Mouse (Mus musculus) forebrain, embryonic 14.5 days (tissue): ENCODE data around the gene Slc16a11. TPM values are rescaled to one million over a fixed set of nuclear protein-coding genes. Genes with fewer than 3 reads are reported as not detected.

Source experiments
- ATAC-seq: fragments of 200-750 bp; cut with Nextera tagmentation; 2 replicates; pipeline ENCODE4 v1.8.0; 2017; ENCODE audit warnings: mild to moderate bottlenecking, moderate library complexity
- DNase-seq: peaks from one replicate; pipeline ENCODE4 v3.0.0-alpha.2; 2015; ENCODE audit warnings: low spot score
- H3K27ac ChIP-seq: fragments of 300-500 bp; sonication (generic); 2 replicates; pipeline ENCODE4 v1.5.1; 2014; ENCODE audit warnings: low read depth, mild to moderate bottlenecking, control low read depth, low read length, moderate library complexity
- H3K27me3 ChIP-seq: fragments of 300-500 bp; sonication (generic); replicated peaks from 2 replicates; pipeline ENCODE4 v1.6.1; 2014; ENCODE audit warnings: low read length, control low read depth, mixed read lengths; ENCODE audit not compliant: control insufficient read depth, insufficient read depth
- H3K36me3 ChIP-seq: fragments of 300-500 bp; sonication (generic); 2 replicates; pipeline ENCODE4 v1.6.1; 2014; ENCODE audit warnings: low read length, control low read depth; ENCODE audit not compliant: control insufficient read depth, insufficient read depth
- H3K4me1 ChIP-seq: fragments of 300-500 bp; sonication (generic); 2 replicates; pipeline ENCODE4 v1.6.1; 2014; ENCODE audit warnings: antibody characterized with exemption, low read length, control low read depth; ENCODE audit not compliant: control insufficient read depth, insufficient read depth
- H3K4me2 ChIP-seq: fragments of 300-500 bp; sonication (generic); 2 replicates; pipeline ENCODE4 v1.6.1; 2014; ENCODE audit warnings: mild to moderate bottlenecking, control low read depth, low read length
- H3K4me3 ChIP-seq: fragments of 300-500 bp; sonication (generic); 2 replicates; pipeline ENCODE4 v1.5.1; 2014; ENCODE audit warnings: low read depth, low read length, control low read depth
- H3K9ac ChIP-seq: fragments of 300-500 bp; sonication (generic); 2 replicates; pipeline ENCODE4 v1.6.1; 2014; ENCODE audit warnings: mild to moderate bottlenecking, low read length, control low read depth, moderate library complexity
- H3K9me3 ChIP-seq: fragments of 300-500 bp; sonication (generic); replicated peaks from 2 replicates; pipeline ENCODE4 v1.6.1; 2016; ENCODE audit warnings: low read length, control low read depth, mixed read lengths; ENCODE audit not compliant: control insufficient read depth
- WGBS: fragments of 180-500 bp; shearing (Covaris S2); extraction: QIAGEN DNeasy Blood & Tissue Kit; methylation state at CpG from one replicate; pipeline ENCODE4 v1.1.7; 2014; 5-methylcytosine and 5-hydroxymethylcytosine counted together
- polyA plus RNA-seq: library from polyadenylated mRNA; unstranded; fragments of >200 nt; fragmentation: Nextera tagmentation; extraction: Ambion mirVana; gene quantifications from 2 replicates; pipeline ENCODE4 v1.2.1, GENCODE M21; 2014

Gene Slc16a11
- polyA plus RNA-seq, 1 experiment from 2014 or later: 0.98 TPM

DNA sequence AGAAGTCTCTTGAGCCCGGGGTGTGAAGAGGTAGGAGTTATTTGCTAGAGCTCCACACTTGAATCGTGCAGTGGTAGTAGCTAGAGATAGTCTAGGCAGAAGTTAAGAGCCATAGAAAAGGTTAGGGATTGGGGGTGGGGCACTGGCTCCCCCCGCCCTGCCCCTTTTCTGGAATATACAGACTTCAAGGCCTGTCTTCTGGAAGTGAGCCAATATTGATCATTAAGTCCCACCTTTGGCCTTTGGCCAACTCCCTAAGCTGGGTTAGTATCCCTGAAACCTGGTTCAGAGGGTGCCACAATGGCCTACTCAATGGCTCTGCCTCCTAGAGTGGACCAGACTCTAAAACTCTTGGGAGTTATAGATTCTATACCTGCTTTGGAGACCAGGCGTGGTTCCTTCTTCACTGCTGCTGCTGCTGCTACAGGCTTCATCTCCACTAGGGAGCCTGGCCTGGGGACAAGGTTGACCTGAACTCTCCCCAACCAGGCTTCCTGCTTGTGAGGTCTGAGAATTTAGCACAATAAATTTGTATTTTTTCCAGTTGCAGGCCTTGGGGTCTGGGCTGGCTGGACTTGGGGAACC, 15.2 kb downstream of the Slc16a11 start:
- Histone ChIP-seq H3K27ac (no peak overlapping the region), H3K4me2 (no peak overlapping the region), H3K4me1 (peaks cover 10% of the 10 kb centered on the region; the same call in 1 of the 2 replicates), H3K4me3 (no peak overlapping the region), H3K9me3 (no peaks in the 10 kb centered on the region), H3K36me3 (no peaks in the 10 kb centered on the region), H3K27me3 (peaks cover 41% of the 10 kb centered on the region), H3K9ac (no peak overlapping the region)
- no peak for ATAC-seq
- WGBS: 87% methylated on average over 4 of the region's 4 CpGs
- DNase-seq: no peak

DNA sequence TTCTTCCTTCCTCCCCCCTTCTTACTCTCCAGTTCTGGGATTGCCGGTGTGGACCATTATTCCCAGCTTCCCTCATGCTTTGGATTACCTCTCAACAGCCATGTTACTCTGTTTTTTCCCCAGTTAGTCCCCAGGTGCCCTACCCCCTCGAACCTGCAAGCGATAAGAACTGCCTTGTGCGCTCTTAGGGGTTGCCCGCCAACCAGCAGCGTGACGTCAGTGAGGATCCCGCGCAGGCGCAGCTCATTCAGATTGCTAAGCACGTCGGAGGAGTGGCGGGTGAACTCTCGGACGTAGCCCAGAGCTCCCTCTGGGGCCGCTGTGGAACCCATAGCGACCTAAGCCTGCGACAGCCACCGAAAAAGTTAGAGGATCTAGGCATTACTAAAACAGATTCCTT, 16.3 kb downstream of the Slc16a11 start:
- peak; percentile 69 for ATAC-seq
- under 1% methylated on average over 19 of the region's 19 CpGs for WGBS

DNA sequence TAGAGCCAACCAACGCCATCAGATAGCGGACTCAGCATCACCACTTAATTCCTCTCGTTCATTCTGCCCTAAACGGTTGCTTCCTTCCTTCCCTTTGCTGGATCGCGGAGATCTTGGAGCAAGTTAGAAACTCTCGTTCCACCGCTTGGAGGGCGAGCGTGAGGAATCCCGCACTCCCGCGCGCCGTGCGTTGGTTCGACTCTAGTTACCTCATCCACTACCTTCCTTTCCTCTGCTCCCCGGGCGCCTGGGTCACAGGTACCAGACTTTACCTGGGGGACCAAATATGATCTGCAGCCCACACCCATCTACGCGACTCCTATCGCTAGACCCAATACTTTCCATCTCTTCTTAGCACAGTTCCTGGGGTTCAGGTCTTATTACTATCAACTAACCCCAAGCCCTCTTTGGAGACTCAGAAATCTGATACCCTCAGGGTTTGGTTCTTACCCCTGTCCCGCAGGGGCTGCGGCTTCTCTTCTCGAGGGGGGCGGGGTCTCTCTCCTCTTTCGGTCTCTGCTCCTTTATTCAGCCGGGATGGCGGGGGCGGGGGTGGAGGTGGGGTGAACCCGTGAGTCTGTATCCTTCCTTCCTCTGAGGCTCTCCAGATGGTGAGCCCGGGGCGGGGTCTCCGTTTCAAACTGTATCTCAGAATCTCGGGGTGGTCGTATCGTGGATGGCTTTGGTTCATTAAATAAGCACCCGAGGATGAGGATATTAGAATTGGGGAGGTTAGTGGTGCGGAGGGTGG, 16.9 kb downstream of the Slc16a11 start, which contains the start of gene Bcl6b:
Gene Bcl6b (minus strand): TSS at position 539 of the 751 bp plus-strand sequence.
- Histone ChIP-seq H3K9ac (no peak within 1 kb of the TSS; the same call in 1 of the 2 replicates), H3K4me3 (peak within 1 kb of the TSS; percentile 23), H3K4me2 (peak within 1 kb of the TSS; percentile 48), H3K36me3 (peaks cover 3% of the 10 kb centered on the region; the same call in 1 of the 2 replicates), H3K27me3 (peaks cover 41% of the 10 kb centered on the region), H3K4me1 (peaks cover 10% of the 10 kb centered on the region; the same call in 1 of the 2 replicates), H3K9me3 (no peaks in the 10 kb centered on the region), H3K27ac (no peak within 1 kb of the TSS)
- 3% methylated on average over 39 of the region's 39 CpGs for WGBS
- DNase-seq (no peak), ATAC-seq (0 out of 2 replicates have a peak, but pooled peaks have one; percentile 3)

More for the DNA sequence above, 16.3 kb downstream of the Slc16a11 start:
- Histone ChIP-seq H3K36me3 (no peaks in the 10 kb centered on the region), H3K4me3 (peak overlapping the region; percentile 23), H3K27me3 (peaks cover 41% of the 10 kb centered on the region), H3K9me3 (no peaks in the 10 kb centered on the region), H3K4me1 (peaks cover 10% of the 10 kb centered on the region; the same call in 1 of the 2 replicates), H3K4me2 (peak overlapping the region; percentile 48), H3K9ac (no peak overlapping the region), H3K27ac (no peak overlapping the region)
- DNase-seq: peak; percentile 88

DNA sequence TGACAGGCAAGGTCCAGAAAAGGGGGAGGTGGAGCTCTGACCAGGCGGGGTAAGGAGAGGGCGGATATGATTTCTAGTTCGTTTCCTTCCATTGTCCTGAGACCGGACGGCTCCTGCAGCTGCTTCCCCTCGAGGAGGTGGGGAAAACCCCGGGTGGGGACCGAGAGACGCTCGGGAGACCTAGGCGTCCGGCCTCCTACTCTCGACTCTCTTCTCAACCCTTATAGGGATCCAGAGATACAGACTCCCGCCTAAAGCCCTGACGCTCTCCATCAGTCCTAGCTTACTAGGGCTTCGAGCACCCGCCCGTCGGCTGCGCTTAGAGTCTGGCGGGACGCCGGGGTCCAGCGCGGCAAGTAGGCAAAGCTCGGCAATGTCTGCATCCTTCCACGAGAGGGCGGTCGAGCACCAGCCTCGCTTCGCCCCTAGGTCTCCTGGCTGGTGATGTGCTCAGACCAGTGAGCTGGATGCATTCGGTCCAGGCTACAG, 17.7 kb downstream of the Slc16a11 start:
- Histone ChIP-seq H3K9ac (no peak overlapping the region; the same call in 1 of the 2 replicates), H3K4me2 (peak overlapping the region; percentile 48), H3K36me3 (peaks cover 11% of the 10 kb centered on the region), H3K4me1 (peaks cover 10% of the 10 kb centered on the region; the same call in 1 of the 2 replicates), H3K27me3 (peaks cover 41% of the 10 kb centered on the region), H3K27ac (no peak overlapping the region), H3K9me3 (no peaks in the 10 kb centered on the region), H3K4me3 (peak overlapping the region; percentile 23; the same call in 1 of the 2 replicates)
- 2% methylated on average over 32 of the region's 32 CpGs for WGBS
- ATAC-seq (peak; percentile 53), DNase-seq (peak; percentile 84)

DNA sequence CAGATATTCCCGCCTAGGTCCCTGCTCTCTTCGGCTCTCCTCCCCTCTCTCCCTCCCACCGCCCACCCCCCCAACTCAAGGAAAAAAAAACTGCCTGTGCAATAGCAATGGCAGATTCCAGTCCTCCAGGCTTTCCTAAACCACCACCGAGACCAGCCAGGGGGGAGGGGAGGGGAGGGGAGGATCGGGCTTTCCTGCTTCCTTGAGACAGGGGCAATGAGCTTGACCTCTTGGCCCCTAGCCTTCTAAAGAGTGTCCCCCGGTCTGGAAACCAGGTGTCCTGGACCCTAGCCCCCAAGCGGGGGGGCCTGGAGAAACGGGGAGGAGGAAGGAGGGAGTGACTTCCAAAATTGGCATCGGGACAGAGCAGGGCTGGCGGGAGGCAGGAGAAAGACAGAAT, 20.0 kb downstream of the Slc16a11 start:
- ATAC-seq (no peak), DNase-seq (peak; percentile 61)
- Histone ChIP-seq H3K9me3 (no peaks in the 10 kb centered on the region), H3K4me3 (peak overlapping the region; percentile 31), H3K4me1 (peaks cover 11% of the 10 kb centered on the region), H3K4me2 (peak overlapping the region; percentile 54), H3K27me3 (peaks cover 29% of the 10 kb centered on the region), H3K9ac (peak overlapping the region; percentile 64), H3K36me3 (peaks cover 18% of the 10 kb centered on the region), H3K27ac (no peak overlapping the region; the same call in 1 of the 2 replicates)
- WGBS: 9% methylated on average over 10 of the region's 10 CpGs

DNA sequence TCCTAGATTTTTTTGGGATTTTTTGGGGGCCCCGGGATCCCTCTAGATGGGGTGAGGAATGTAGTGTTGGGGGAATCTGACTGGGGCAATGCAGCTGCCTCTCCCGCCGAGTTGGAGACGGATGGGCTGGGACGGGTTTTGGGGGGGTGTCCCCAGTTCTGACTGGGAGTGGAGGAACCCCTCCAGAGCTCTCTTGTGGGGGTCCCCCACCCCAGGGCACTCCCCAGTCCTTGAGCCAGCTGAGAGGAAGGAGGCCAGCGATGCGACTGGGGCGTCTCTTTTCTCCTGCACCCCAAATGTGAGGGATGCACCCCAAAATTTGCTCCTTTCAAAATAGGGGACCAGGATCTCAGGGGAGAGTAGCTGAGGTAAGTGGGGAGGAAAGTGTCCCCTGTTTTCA, 20.5 kb downstream of the Slc16a11 start:
- Histone ChIP-seq H3K9ac (peak overlapping the region; percentile 64), H3K9me3 (no peaks in the 10 kb centered on the region), H3K4me2 (peak overlapping the region; percentile 54), H3K27me3 (peaks cover 25% of the 10 kb centered on the region), H3K4me1 (peaks cover 8% of the 10 kb centered on the region), H3K27ac (no peak overlapping the region; the same call in 1 of the 2 replicates), H3K4me3 (peak overlapping the region; percentile 31), H3K36me3 (peaks cover 18% of the 10 kb centered on the region)
- DNase-seq: no peak
- ATAC-seq: no peak
- WGBS: 36% methylated on average over 8 of the region's 8 CpGs

DNA sequence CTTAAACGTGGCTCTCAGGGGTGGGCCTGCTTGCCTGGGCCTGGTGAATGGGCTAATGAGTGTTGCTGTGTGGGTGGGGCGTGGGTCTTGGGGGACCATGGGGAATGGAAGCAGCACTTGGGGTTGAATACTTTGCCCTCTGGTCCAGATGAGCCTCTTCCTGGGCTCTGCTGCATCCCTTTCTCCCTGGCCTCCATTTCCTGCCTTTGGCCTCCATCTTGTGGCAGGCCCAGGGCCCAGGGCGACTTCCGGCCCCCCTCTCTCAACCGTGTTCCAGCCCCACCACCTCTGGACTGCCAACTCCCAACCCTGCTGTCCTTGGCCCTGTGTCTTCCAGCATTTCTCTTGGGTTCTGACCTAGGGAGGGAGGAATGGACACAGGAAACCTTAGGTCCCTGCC, 21.5 kb downstream of the Slc16a11 start:
- H3K36me3 ChIP-seq: peaks cover 18% of the 10 kb centered on the region
- H3K9ac ChIP-seq: no peak overlapping the region

DNA sequence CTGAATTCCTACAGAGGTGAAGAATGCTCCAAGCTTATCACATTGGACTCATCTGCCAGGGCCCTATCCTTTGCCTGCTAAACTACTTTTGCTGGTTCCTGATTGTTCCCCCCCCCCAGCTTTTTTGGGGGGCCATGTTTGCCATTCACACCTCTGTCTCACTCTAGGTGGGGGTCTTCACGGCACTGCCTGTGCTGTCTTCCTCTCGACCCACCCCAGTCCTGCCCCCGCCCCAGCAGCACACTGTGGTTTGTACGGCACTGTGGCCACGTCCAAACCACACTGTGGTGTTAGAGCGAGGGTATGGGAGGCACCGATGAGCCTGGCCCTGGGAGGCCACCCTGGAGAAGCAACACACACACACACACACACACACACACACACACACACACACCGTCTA, 21.9 kb downstream of the Slc16a11 start:
- ATAC-seq: no peak
- Histone ChIP-seq H3K27ac (no peak overlapping the region), H3K36me3 (peaks cover 18% of the 10 kb centered on the region), H3K4me3 (no peak overlapping the region), H3K9me3 (no peaks in the 10 kb centered on the region), H3K27me3 (peaks cover 14% of the 10 kb centered on the region), H3K4me1 (peaks cover 18% of the 10 kb centered on the region), H3K9ac (no peak overlapping the region), H3K4me2 (no peak overlapping the region)
- WGBS: 80% methylated on average over 8 of the region's 8 CpGs
- no peak for DNase-seq

More for the DNA sequence above, 21.5 kb downstream of the Slc16a11 start:
- H3K27me3 ChIP-seq: peaks cover 18% of the 10 kb centered on the region
- ATAC-seq (no peak), DNase-seq (no peak)
- WGBS: 64% methylated on average over 5 of the region's 5 CpGs
- no peak overlapping the region for H3K4me3 ChIP-seq
- no peak overlapping the region for H3K4me2 ChIP-seq
- no peak overlapping the region for H3K27ac ChIP-seq
- H3K4me1 ChIP-seq: peaks cover 17% of the 10 kb centered on the region
- H3K9me3 ChIP-seq: no peaks in the 10 kb centered on the region
